Mouse (Mus musculus) spleen, adult 10 weeks (tissue): ENCODE data around the gene Pdcd5. TPM values are rescaled to one million over a fixed set of nuclear protein-coding genes. Genes with fewer than 3 reads are reported as not detected.

Source experiments
- polyA plus RNA-seq: library from polyadenylated mRNA; stranded (reverse); fragments of 350-450 nt; fragmentation: Illumina TruSeq; extraction: RNeasy Lipid Tissue Mini Kit (QIAGEN cat#74804); gene quantifications from one replicate; pipeline ENCODE4 v1.2.3, GENCODE M21; 2015; ENCODE audit warnings: low replicate concordance; ENCODE audit not compliant: insufficient read depth

The Pdcd5 gene
- polyA plus RNA-seq = 130 TPM

GRCm38 (mm10) chr7:35647101-35647698, at the start of gene Pdcd5:
TSS of gene Pdcd5 (minus strand) at chr7:35647521.

Other genes with a start within 250 kb of the Pdcd5 start
- gene Slc7a9, start 198.7 kb downstream of the Pdcd5 start, polyA plus RNA-seq = not detected
- 0.23 TPM for gene Tdrd12, start 109.8 kb downstream of the Pdcd5 start, polyA plus RNA-seq
- gene Nudt19, start 91.2 kb downstream of the Pdcd5 start, polyA plus RNA-seq = 55.5 TPM
- 0.17 TPM for gene Rgs9bp, start 61.9 kb downstream of the Pdcd5 start, polyA plus RNA-seq
- 26.0 TPM for gene Ankrd27, start 61.3 kb downstream of the Pdcd5 start, polyA plus RNA-seq
- 11.2 TPM for gene Dpy19l3, start 106.9 kb upstream of the Pdcd5 start, polyA plus RNA-seq
- gene Zfp507, start 155.5 kb upstream of the Pdcd5 start, polyA plus RNA-seq = 21.0 TPM